Mouse (Mus musculus) T-cell, adult 2 months (primary cell): ENCODE results near the gene Fam57a.
A peak's percentile ranks its signal among the peaks of the same experiment; 100 is the strongest.

ENCODE experiments used
- DNase-seq: peaks from one replicate; pipeline ENCODE4 v3.0.0; 2022; ENCODE audit warnings: low spot score

Gene Fam57a

DNA sequence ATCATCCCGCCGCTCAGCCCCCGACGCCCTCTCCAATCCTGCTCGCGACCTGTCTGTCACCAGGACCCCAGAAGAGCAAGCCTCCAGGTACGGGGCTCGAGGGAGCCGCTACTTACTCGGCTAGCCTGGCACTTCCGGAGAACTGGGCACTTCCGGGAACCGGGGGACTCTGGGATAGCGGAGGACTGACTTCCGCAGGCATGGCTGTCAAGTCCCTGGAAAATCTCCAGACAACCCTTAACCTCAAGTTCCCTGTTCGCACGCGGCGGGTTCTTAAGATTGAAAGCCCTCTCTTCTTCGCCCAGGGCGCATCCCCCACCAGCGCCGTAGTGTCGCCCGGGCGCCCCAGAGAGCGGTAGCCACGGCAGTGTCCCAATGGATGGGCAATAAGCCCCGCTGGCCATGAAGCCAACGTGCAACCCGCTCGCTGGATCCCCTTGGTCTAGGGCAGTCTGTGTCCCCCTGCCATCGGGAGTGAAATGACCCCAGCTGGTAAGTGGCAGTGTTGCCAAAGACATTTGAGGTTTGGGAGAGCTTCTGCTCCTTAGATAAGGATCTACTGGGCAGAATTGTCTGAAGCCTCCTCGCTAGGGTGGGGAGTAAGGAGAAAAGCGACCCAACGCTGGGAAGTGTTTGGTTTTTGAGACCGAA lies at the start of gene Fam57a, which contains the start of gene Vps53:
Fam57a (plus strand) TSS at position 177 of the 651 bp plus-strand sequence.
Vps53 (minus strand) TSS at position 153 of the 651 bp plus-strand sequence.
- peak; percentile 78 for DNase-seq

GRCm38 (mm10) chr11:76130859-76131258 lies 48.6 kb upstream of the Fam57a start:
- peak; percentile 3 for DNase-seq

- no peak for DNase-seq
These were observed 43.6 kb upstream of the Fam57a start for GRCm38 (mm10) chr11:76135641-76136437.

- no peak for DNase-seq
These were observed 41.5 kb upstream of the Fam57a start for GRCm38 (mm10) chr11:76137996-76138395.

DNA sequence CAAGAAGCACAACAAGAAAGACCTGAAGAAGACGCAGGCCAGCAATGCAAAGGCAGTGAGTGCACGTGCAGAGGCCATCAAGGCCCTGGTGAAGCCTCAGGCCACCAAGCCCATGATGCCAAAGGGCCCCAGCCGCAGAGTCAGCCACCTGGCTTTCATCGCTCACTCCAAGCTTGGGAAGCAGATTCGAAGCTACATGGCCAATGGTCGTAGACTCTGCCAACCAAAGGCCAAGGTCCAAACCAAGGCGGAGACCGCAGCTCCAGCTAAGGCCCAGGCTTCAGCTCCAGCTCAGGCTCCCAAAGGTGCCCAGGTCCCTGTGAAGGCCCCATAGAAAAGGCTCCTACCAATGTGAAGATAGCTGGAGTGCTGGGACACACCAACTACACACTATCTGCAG lies 35.1 kb upstream of the Fam57a start:
- no peak for DNase-seq

GRCm38 (mm10) chr11:76145169-76145568 lies 34.3 kb upstream of the Fam57a start:
- DNase-seq: no peak

DNA sequence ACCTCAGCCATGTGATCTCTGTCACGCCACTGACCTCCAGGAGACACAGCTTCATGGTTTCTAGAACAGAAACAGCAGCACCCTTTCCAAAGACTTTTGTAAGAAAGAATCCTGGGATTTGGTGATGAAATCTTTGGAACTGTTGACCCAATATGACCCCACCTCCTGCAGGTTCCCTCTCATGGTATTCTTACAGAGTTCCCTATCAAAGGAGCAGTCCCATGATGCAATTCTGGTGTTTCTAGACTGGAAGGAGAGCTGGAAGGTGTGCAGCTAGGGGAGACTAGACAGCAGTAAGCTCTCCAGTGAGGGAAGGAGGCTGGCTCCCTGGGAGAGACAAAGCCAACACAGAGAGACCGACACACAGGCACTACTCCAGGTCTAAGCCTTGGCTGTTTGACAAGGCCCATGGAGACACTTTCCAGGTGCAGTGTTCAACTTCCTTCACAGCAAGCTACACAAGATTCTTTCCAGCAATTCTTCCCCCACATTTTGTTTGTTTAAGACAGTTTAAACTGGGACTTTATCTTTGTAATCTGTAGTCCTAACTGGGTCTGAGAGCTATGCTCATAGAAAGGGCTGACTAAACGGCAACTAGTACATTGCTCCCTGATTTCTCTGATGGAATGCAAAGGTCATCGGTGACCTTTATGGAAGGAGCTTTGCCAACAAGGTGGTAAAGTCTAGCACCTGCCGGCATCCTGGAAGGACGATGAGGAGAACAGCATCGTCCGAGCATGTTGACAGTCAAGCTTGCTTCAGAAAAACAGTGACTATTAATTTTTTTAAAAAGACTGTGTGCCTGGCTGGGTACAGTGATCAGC lies 33.1 kb upstream of the Fam57a start:
- DNase-seq: no peak

GRCm38 (mm10) chr11:76148055-76149008 lies 31.1 kb upstream of the Fam57a start:
- DNase-seq: no peak

DNA sequence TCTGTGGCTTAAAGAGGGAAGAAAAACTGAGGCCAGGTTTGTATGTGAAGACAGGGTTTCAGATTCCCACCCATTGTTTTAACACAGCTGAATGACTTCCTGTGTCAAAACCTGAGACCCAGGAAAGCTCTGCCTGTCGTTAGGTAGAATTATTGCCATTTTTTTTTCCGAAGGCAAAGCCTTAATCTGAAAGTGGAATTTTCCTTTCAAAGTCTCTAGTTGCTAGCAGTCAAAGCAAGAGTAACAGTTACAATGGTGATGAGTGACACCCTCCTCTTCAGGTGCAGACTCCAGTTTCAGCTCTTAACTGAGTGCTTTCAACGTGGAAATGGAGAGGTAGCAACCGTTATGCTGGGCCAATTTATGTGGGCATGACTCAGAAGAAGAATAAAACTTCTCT lies 28.5 kb upstream of the Fam57a start:
- no peak for DNase-seq

GRCm38 (mm10) chr11:76153236-76153951 lies 26.1 kb upstream of the Fam57a start:
- DNase-seq: no peak

GRCm38 (mm10) chr11:76154200-76154599 lies 25.3 kb upstream of the Fam57a start:
- DNase-seq: no peak

DNA sequence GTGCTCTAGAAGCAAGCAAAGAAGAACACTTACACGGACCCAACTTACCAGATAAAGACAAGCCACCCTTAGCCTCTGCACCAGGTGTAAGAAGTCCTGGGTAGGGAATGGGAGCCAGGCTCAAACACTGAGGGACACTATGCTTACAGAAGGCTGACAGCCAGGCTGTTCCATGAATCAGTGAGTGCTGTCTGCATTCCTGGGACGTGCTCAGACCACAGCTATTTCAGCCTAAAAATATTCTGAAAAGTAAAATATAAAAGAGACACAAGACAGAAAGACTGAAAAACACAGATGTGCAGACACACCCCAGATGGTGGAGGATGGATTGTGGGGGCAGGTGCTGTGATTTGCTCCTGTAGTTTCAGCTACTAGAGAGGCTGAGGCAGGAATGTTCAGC lies 24.6 kb upstream of the Fam57a start:
- no peak for DNase-seq

GRCm38 (mm10) chr11:76158375-76158774 lies 21.1 kb upstream of the Fam57a start:
- no peak for DNase-seq

DNA sequence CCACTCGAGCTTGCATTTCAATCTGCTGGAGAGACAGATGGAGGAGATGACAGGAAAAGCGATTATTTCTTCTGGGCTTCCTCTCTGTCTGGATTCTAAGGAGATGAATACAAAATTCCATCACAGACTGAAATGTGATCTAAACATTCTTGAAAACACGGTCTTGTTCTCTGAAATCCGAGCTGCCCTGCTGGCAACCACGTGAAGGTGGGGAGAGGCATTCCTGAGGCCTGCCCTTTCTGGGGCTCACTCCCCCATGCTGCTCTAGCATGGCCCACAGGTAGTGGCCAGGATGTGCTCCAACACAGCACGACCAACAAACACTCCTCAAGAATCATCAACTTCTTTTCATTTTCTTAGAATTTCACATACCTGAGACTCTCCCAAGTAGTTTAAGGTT lies 19.2 kb upstream of the Fam57a start:
- no peak for DNase-seq

DNA sequence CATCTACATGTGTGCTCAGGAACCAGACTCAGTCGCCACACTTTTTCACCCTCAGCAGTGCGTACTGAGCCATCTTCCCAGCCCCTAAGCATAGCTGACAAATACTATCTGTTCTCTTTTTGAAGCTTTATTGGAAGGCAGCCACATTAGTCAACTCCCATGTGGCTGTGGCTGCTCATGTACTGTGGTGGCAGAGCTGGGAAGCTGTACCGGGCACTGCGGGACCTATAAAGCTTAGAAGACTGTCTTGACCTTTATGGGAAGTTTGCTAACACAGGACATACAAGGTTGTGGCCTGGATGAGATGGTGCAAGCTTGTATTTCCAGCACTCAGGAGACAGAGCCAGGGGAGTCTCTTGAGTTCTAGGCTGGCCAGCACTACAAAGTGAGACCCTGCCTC lies 12.8 kb upstream of the Fam57a start:
- no peak for DNase-seq

- DNase-seq: peak; percentile 65
These were observed 12.2 kb upstream of the Fam57a start for GRCm38 (mm10) chr11:76167079-76167765.

DNA sequence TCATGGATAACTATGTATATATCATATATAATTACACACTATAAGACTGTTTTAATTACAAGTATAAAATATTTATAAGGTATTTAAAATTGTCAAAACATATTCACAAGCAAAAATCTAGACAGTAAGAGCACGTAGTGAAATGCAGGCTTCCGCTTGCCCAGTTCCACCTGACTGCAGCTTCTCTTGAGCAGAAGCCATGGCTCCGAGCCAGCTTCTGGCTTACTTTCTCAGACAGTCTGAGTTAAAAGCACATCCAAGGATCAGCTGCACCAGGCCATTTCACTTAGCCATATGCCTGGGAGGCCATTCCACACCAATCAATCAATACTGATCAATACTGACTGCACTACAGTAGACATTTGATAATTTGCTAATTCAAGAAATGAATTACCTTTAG lies 10.5 kb upstream of the Fam57a start:
- no peak for DNase-seq

DNA sequence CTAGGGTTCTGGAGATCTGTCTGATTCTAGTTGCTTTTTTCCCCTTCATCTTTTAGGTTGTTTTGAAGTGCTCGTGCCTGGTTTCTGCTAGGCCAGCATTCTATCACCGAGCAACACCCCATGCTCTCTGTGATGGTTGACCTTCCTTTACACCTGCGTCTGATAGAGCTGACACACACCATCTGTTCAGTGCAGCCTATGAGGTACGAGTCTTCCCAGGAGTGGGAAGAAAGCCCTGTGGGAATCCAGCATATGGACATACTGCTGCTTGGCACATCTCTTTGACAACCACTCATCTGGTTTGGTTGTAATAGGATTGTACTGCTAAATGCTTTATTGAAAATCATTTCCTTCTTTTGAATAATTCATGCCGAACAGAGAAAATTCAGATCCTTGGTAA lies 9.3 kb upstream of the Fam57a start:
- DNase-seq: no peak

DNA sequence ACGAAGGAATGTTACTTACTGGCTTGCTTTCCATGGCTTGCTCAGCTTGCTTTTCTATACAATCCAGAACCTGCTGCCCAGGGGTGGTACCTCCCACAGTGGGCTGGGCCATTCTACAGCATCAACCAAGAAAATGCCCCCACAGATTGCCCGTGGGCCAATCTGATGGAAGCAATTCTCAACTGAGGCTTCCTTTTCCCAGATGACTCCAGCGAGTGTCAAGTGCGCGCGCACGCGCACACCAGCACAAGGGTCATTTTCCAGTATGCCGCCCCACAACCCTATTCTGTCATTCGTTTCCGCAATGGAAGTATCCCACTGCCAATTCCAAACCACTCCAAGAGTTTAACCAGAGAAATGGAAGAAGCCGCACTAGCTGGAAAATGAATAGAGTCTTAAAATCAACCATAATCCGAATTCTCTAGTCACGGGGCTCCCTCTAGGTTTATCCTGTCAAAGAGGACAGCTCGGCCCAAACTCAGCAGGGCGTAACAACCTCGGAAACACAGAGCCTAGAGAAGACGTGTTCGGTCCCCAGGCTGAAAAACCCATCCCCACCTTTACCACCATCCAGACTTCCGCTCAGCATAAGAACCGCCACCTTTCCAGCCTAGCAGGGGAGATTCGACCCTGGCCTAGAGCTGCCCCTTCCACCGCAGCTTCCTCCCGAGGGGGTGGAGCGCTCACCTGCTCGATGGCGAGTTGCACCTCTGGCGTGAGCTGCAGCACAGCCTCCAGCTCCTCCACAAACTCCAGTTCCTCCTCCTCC lies 561 bp upstream of the Fam57a start:
- DNase-seq: no peak
